ENCODE assay signal across 21 mouse cellular contexts in the genomic region with DNA sequence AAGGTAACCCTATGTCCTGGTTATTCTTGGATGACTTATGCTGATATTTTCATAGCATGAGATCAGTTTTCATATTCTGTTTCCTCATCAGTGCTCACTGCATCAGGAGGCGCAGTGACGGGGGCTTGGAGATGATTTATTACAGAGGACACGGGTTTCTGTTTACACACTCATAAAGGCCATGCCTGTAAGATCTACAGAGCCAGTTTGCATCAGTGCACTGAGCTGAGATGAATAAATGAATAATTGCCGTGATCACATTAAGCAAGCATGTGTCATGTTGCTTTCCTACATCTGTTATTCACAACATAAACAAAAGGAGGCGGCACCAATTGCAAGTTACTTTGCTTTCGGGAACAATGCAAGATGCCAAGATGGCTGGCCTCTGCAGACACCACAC.
DNase-seq lines count a peak whose midpoint lies in the region; ATAC-seq and TF ChIP-seq lines count a peak whose summit lies in the region.
"Had no signal": no experiment of that assay in that cellular context is flagged by ENCODE, and none has a peak within 500 bp of the region (broad histone marks: within the 10 kb centered on the region; RNA-seq: fewer than 3 reads in every experiment).

No protein-coding gene starts in this region.

- TF ChIP-seq CTCF in midbrain, postnatal 0 days (IDR thresholded peaks at IDR 0.05), result no peak

- H3K27ac ChIP-seq in heart, embryonic 10.5 days, result no peak overlapping the region
- no peak overlapping the region for H3K27ac ChIP-seq in midbrain, postnatal 0 days (ENCODE audit: low read depth, low read length)
- no peak overlapping the region for H3K27ac ChIP-seq in midbrain, embryonic 10.5 days (replicated peaks)
- H3K27ac ChIP-seq in hindbrain, embryonic 16.5 days (ENCODE audit: low read depth, low read length), result peak overlapping the region; percentile 23; the same call in 1 of the 2 replicates
- H3K27ac ChIP-seq: heart, embryonic 13.5 days; limb, embryonic 15.5 days had no signal

- intact Hi-C loops in heart, postnatal 10 days (cut with DNase I), result no loop called here

- WGBS in heart, embryonic 10.5 days, result 81% methylated on average over 6 of the region's 6 CpGs
- WGBS in midbrain, postnatal 0 days, result 71% methylated on average over 6 of the region's 6 CpGs
- WGBS in midbrain, embryonic 10.5 days, result 87% methylated on average over 6 of the region's 6 CpGs
- WGBS in hindbrain, embryonic 16.5 days, result 32% methylated on average over 6 of the region's 6 CpGs

- no peak overlapping the region for H3K9ac ChIP-seq in midbrain, postnatal 0 days (replicated peaks; ENCODE audit: low read length, poor library complexity, severe bottlenecking)
- H3K9ac ChIP-seq in hindbrain, embryonic 16.5 days (ENCODE audit: low read depth, low read length), result no peak overlapping the region
- H3K9ac ChIP-seq: heart, embryonic 13.5 days; limb, embryonic 15.5 days; liver, postnatal 0 days had no signal

- no peaks in the 10 kb centered on the region for H3K4me1 ChIP-seq in heart, embryonic 10.5 days
- no peaks in the 10 kb centered on the region for H3K4me1 ChIP-seq in midbrain, postnatal 0 days (ENCODE audit: insufficient read depth, low read length)
- no peaks in the 10 kb centered on the region for H3K4me1 ChIP-seq in midbrain, embryonic 10.5 days
- peaks cover 4% of the 10 kb centered on the region; the same call in 1 of the 2 replicates for H3K4me1 ChIP-seq in hindbrain, embryonic 16.5 days (ENCODE audit: control insufficient read depth, insufficient read depth, low read depth, low read length)
- H3K4me1 ChIP-seq: heart, embryonic 13.5 days; limb, embryonic 15.5 days; megakaryocyte, embryonic 14.5 days had no signal

- H3K9me3 ChIP-seq in heart, embryonic 10.5 days, result no peaks in the 10 kb centered on the region
- no peaks in the 10 kb centered on the region for H3K9me3 ChIP-seq in midbrain, postnatal 0 days (ENCODE audit: low read length)
- no peaks in the 10 kb centered on the region for H3K9me3 ChIP-seq in midbrain, embryonic 10.5 days (replicated peaks)
- H3K9me3 ChIP-seq in hindbrain, embryonic 16.5 days (ENCODE audit: control insufficient read depth, low read length), result no peaks in the 10 kb centered on the region
- H3K9me3 ChIP-seq: heart, embryonic 13.5 days; limb, embryonic 15.5 days; megakaryocyte, embryonic 14.5 days had no signal

- H3K4me3 ChIP-seq in heart, embryonic 10.5 days, result no peak overlapping the region
- no peak overlapping the region for H3K4me3 ChIP-seq in midbrain, postnatal 0 days (ENCODE audit: low read depth, low read length)
- no peak overlapping the region for H3K4me3 ChIP-seq in midbrain, embryonic 10.5 days
- no peak overlapping the region for H3K4me3 ChIP-seq in hindbrain, embryonic 16.5 days (ENCODE audit: low read length)
- H3K4me3 ChIP-seq: erythroblast, embryonic 14.5 days; heart, embryonic 13.5 days; limb, embryonic 15.5 days; megakaryocyte, embryonic 14.5 days had no signal

- no peak for ATAC-seq in midbrain, postnatal 0 days (ENCODE audit: low FRiP score)
- ATAC-seq in hindbrain, embryonic 16.5 days, result 0 out of 2 replicates have a peak, but pooled peaks have one; percentile 56
- ATAC-seq: liver, postnatal 0 days; midbrain, embryonic 16.5 days had no signal

- DNase-seq in heart, embryonic 10.5 days (ENCODE audit: low spot score), result peak; percentile 0
- no peak for DNase-seq in heart, postnatal 10 days
- DNase-seq in midbrain, postnatal 0 days (ENCODE audit: low spot score), result peak; percentile 50
- no peak for DNase-seq in midbrain, embryonic 10.5 days (ENCODE audit: low spot score)
- no peak for DNase-seq in urinary bladder, postnatal 36 days (ENCODE audit: low spot score in 2 of 2)
- DNase-seq in urinary bladder, postnatal 4 days (ENCODE audit: low spot score in 2 of 2), result no peak
- DNase-seq: adrenal gland, postnatal 10 days; cerebellum, adult 11-12 months; cerebellum, postnatal 36 days; heart, postnatal 4 days; kidney, adult 8-10 months; liver, postnatal 0 days; lung, postnatal 14 days; right cerebral cortex, postnatal 25 days; thymus, postnatal 25 days had no signal

- no peaks in the 10 kb centered on the region for H3K27me3 ChIP-seq in heart, embryonic 10.5 days (ENCODE audit: insufficient read depth, poor library complexity, severe bottlenecking)
- no peaks in the 10 kb centered on the region for H3K27me3 ChIP-seq in midbrain, postnatal 0 days (ENCODE audit: insufficient read depth, low read length)
- no peaks in the 10 kb centered on the region for H3K27me3 ChIP-seq in midbrain, embryonic 10.5 days (ENCODE audit: low read depth, poor library complexity, severe bottlenecking)
- H3K27me3 ChIP-seq in hindbrain, embryonic 16.5 days (replicated peaks; ENCODE audit: control insufficient read depth, insufficient read depth, low read length), result no peaks in the 10 kb centered on the region
- H3K27me3 ChIP-seq: heart, embryonic 13.5 days; limb, embryonic 15.5 days; megakaryocyte, embryonic 14.5 days had no signal

- H3K4me2 ChIP-seq in midbrain, postnatal 0 days (ENCODE audit: low read depth, low read length, poor library complexity, severe bottlenecking), result no peak overlapping the region
- no peak overlapping the region for H3K4me2 ChIP-seq in hindbrain, embryonic 16.5 days (ENCODE audit: low read length)
- H3K4me2 ChIP-seq: heart, embryonic 13.5 days; limb, embryonic 15.5 days had no signal

- H3K36me3 ChIP-seq in heart, embryonic 10.5 days, result no peaks in the 10 kb centered on the region
- H3K36me3 ChIP-seq in midbrain, postnatal 0 days (ENCODE audit: insufficient read depth, low read length), result no peaks in the 10 kb centered on the region
- no peaks in the 10 kb centered on the region for H3K36me3 ChIP-seq in midbrain, embryonic 10.5 days
- H3K36me3 ChIP-seq in hindbrain, embryonic 16.5 days (ENCODE audit: control insufficient read depth, insufficient read depth, low read length), result no peaks in the 10 kb centered on the region
- H3K36me3 ChIP-seq: heart, embryonic 13.5 days; limb, embryonic 15.5 days had no signal

Comparison
In these comparisons a context has a peak if more than half of its experiments do, and no peak if none do; other contexts are left out.
1. DNase-seq: peak in heart, embryonic 10.5 days (single experiment) and midbrain, postnatal 0 days (single experiment); none in heart, postnatal 10 days (0 of 2), midbrain, embryonic 10.5 days (single experiment), urinary bladder, postnatal 36 days (0 of 2) and urinary bladder, postnatal 4 days (0 of 2).